Mouse (Mus musculus) embryonic stem cell, embryonic (primary cell): ENCODE results near the gene Aplp1.

Experiments
- CTCF ChIA-PET, 4 experiments: fragments of 300-600 bp in 2 of 4; fragments of 350-600 bp in 2 of 4; sonication (Branson Sonifier 250); formaldehyde crosslinking; loops; one replicate each; lab custom pipeline; 2022; ENCODE audit warnings: inconsistent platforms in 2 of 4; lab: Charles Lee
- POLR2A ChIA-PET, 4 experiments: fragments of 300-600 bp in 2 of 4; fragments of 350-600 bp in 2 of 4; sonication (Branson Sonifier 250); formaldehyde crosslinking; loops; one replicate each; lab custom pipeline; 2022; ENCODE audit warnings: antibody characterized with exemption in 4 of 4, inconsistent platforms in 1 of 4; lab: Charles Lee

The Aplp1 gene

DNA sequence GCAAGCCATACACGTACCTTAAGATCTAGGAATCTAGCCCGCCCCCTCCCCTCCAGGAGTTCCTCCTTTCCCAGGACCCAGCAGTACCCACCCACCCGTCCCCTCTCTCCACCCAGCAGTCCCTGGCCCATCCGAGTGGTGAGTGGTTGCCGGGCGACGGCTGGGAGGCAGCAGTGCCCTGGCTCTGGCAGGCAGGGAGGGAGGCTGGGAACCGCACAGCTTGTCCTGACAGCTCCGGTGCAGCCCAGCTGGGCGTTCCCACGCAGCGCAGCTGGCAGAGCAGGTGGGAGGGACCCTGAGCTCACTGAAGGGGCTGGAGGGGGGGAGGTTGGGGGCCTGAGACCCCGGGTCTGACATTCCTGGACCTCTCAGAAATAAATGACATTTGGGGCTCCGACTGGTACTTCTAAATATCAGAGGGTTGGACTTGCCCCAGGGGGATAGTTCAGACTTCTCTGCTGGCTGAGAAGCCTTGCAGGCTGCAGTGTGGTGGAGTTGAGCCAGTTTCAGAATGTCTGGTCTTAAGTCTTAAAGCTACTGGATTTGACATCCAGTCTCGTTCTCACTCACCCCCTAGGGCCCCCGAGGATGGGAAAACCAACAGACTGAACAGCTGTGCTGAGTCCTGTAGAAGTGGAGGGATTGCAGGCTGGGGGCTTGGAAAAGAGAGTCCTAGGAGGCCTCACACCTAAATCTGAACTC, 12.4 kb upstream of the Aplp1 start, which contains the start of the genes Kirrel2 and Nphs1:
TSS of gene Kirrel2 (minus strand) at position 62 of the 702 bp plus-strand sequence.
TSS of gene Nphs1 (plus strand) at position 687 of the 702 bp plus-strand sequence.
- ChIA-PET CTCF (interaction anchor here in 2 of 4 experiments (1.0 to 3.6 kb wide), 6 partner anchors 8 to 309 kb away, joined by 3 to 10 read pairs (median 4); no protein-coding TSS in a partner anchor), POLR2A (interaction anchor here (0.5 to 5.8 kb wide), 14 partner anchors 8 to 168 kb away, joined by 3 to 51 read pairs (median 4); partner anchors contain the start of genes Aplp1 (in 3 of the 4), Cox6b1 (in 1 of the 4) and E130208F15Rik (in 1 of the 4))

- ChIA-PET POLR2A (interaction anchor here (0.6 to 5.8 kb wide), 14 partner anchors 9 to 169 kb away, joined by 4 to 51 read pairs (median 5); partner anchors contain the start of genes Aplp1 (in 2 of the 4), Cox6b1 (in 1 of the 4) and E130208F15Rik (in 1 of the 4)), CTCF (interaction anchor here in 3 of 4 experiments (0.6 to 3.6 kb wide), 10 partner anchors 9 to 310 kb away, joined by 3 to 10 read pairs (median 4); no protein-coding TSS in a partner anchor)
These were observed 11.7 kb upstream of the Aplp1 start for GRCm38 (mm10) chr7:30456911-30457628.

GRCm38 (mm10) chr7:30456487-30456886, 11.2 kb upstream of the Aplp1 start:
- ChIA-PET POLR2A (interaction anchor here (0.6 to 5.8 kb wide), 15 partner anchors 10 to 262 kb away, joined by 3 to 51 read pairs (median 4); partner anchors contain the start of genes Aplp1 (in 3 of the 4), Clip3 (in 1 of the 4), Cox6b1 (in 1 of the 4) and Thap8 (in 1 of the 4)), CTCF (interaction anchor here in 3 of 4 experiments (0.6 to 3.6 kb wide), 12 partner anchors 12 to 151 kb away, joined by 3 to 10 read pairs (median 5); no protein-coding TSS in a partner anchor)

- CTCF ChIA-PET = interaction anchor here in 1 of 4 experiments (1.2 to 1.6 kb wide), 3 partner anchors 9 to 101 kb away, joined by 3 to 5 read pairs (median 4); partner anchors contain the start of gene Aplp1
- POLR2A ChIA-PET = interaction anchor here in 3 of 4 experiments (0.8 to 5.8 kb wide), 11 partner anchors 9 to 155 kb away, joined by 3 to 51 read pairs (median 5); partner anchors contain the start of genes Aplp1 (in 2 of the 3) and E130208F15Rik (in 1 of the 3)
These were observed 8.9 kb upstream of the Aplp1 start for GRCm38 (mm10) chr7:30454259-30454658.

DNA sequence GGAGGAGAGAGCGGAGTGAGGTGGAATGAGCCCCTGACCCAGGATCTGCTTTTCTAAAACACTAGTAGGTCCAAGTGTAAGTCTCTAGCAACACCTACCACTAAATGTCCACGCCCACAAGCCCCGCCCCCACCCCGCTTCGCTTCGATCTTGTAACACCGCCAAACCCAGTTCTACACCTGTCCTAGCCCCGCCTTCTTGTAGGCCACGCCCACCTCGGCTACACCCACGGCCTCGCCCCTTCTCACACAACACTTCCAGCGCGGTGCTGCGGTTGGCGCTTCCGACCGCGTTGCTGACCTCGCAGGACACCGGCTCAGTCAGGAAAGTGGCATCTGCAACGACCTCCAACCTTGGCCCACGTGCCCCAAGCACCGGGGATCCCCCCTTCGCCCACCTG, 8.4 kb upstream of the Aplp1 start:
- CTCF ChIA-PET = interaction anchor here (0.5 to 1.6 kb wide), 8 partner anchors 8 to 264 kb away, joined by 3 to 10 read pairs (median 4); partner anchors contain the start of gene Aplp1 (in 1 of the 4)
- POLR2A ChIA-PET = interaction anchor here in 3 of 4 experiments (0.8 to 5.8 kb wide), 12 partner anchors 9 to 154 kb away, joined by 3 to 51 read pairs (median 6); partner anchors contain the start of genes Aplp1 (in 2 of the 3) and E130208F15Rik (in 1 of the 3)

- POLR2A ChIA-PET = interaction anchor here in 2 of 4 experiments (0.8 to 5.8 kb wide), 9 partner anchors 9 to 154 kb away, joined by 3 to 51 read pairs (median 7); partner anchors contain the start of genes Aplp1 (in 2 of the 2) and E130208F15Rik (in 1 of the 2)
- CTCF ChIA-PET = interaction anchor here (0.5 to 1.6 kb wide), 9 partner anchors 8 to 264 kb away, joined by 3 to 10 read pairs (median 3); partner anchors contain the start of gene Aplp1 (in 1 of the 4)
These were observed 8.0 kb upstream of the Aplp1 start for GRCm38 (mm10) chr7:30453327-30453726.

DNA sequence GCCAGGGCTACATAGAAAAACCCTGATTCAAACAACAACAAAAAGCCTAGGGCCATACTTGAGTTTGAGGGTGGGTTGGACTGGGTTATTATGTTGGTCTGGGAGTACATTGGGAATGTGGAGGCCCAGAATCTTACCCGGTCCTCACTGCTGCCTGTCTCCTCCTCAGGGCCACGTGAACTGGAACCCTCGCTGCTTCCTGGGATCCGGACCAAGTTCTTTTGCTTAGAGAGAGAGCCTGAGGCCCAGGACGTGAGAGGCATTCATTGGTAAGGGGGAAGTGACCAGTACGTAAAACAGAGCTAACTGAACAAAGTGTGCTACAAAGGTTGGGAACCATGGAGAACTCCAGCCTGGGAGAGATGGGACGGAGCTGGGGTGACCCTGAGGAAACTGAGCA, 4.9 kb upstream of the Aplp1 start:
- POLR2A ChIA-PET = interaction anchor here in 3 of 4 experiments (0.6 to 1.0 kb wide), 3 partner anchors 13 to 41 kb away, joined by 3 to 7 read pairs (median 3); no protein-coding TSS in a partner anchor
- CTCF ChIA-PET = interaction anchor here in 1 of 4 experiments (0.6 kb wide), 1 partner anchor 309 kb away, joined by 4 read pairs; no protein-coding TSS in a partner anchor

- POLR2A ChIA-PET = interaction anchor here in 3 of 4 experiments (0.6 to 4.0 kb wide), 33 partner anchors 9 to 388 kb away, joined by 3 to 51 read pairs (median 4); partner anchors contain the start of genes Wdr62 (in 2 of the 3), Cox6b1 (in 1 of the 3), Haus5 (in 1 of the 3) and Hspb6 (in 1 of the 3)
- CTCF ChIA-PET = interaction anchor here (0.5 to 2.8 kb wide), 26 partner anchors 8 to 500 kb away, joined by 3 to 13 read pairs (median 4); no protein-coding TSS in a partner anchor
These were observed 973 bp downstream of the Aplp1 start for GRCm38 (mm10) chr7:30444154-30444970.

DNA sequence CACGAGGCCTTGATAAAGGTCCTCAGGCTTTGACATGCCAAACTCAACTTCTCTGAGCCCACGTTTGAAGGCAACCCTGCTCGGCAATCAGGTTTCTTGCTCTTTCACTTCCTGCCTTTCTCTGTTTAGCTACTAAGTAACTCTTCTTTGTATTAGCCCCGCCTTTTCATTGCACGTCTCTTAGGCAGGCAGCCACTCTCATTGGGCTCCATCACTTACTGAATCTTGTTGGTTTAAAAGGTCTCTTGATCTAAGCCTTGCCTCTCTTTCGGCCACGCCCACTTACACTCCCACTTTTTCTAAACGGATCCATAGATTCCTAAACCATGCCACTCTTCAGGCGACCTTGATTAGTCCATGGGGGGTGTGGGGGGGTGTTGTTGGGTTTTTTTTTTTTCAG, 1.6 kb downstream of the Aplp1 start:
- CTCF ChIA-PET = interaction anchor here (0.7 to 2.8 kb wide), 12 partner anchors 9 to 417 kb away, joined by 3 to 13 read pairs (median 4); no protein-coding TSS in a partner anchor
- POLR2A ChIA-PET = interaction anchor here in 3 of 4 experiments (0.6 to 4.0 kb wide), 23 partner anchors 8 to 254 kb away, joined by 3 to 51 read pairs (median 4); partner anchors contain the start of genes Wdr62 (in 2 of the 3), Cox6b1 (in 1 of the 3), Hspb6 (in 1 of the 3) and Kirrel2 (in 1 of the 3)

- POLR2A ChIA-PET = interaction anchor here in 2 of 4 experiments (0.6 to 0.7 kb wide), 2 partner anchors 104 to 161 kb away, joined by 3 to 4 read pairs; partner anchors contain the start of genes Thap8 (in 1 of the 2) and Wdr62 (in 1 of the 2)
- CTCF ChIA-PET = interaction anchor here (0.6 to 1.0 kb wide), 9 partner anchors 13 to 167 kb away, joined by 3 to 5 read pairs (median 3); no protein-coding TSS in a partner anchor
These were observed 4.6 kb downstream of the Aplp1 start for GRCm38 (mm10) chr7:30440697-30441096.

DNA sequence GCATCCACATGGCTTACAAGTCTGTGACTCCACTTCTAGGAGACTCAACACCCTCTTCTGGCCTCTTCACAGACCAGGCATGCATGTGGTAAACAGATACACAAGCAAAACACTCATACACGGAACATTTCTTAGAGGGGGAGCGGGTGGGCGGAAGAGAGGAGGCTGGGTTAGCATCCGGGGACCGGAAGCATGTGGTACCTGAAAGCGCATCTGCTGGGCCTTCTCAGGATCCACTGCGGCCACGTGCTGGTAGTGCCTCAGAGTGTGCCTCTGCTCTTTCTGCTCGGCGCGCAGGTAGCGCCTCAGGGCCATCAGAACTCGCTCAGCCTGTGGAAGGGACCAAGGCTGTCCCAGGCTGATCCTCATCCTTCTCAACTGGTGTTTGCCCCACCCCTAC, 5.6 kb downstream of the Aplp1 start:
- ChIA-PET CTCF (interaction anchor here in 1 of 4 experiments (0.5 kb wide), 1 partner anchor 93 kb away, joined by 3 read pairs; no protein-coding TSS in a partner anchor), POLR2A (no interaction called here)

- POLR2A ChIA-PET = interaction anchor here (0.6 to 4.6 kb wide), 39 partner anchors 7 to 198 kb away, joined by 3 to 30 read pairs (median 4); partner anchors contain the start of genes Aplp1 (in 4 of the 4), Nfkbid (in 3 of the 4), Wdr62 (in 3 of the 4) and Thap8 (in 2 of the 4)
- CTCF ChIA-PET = interaction anchor here in 3 of 4 experiments (0.5 to 3.0 kb wide), 21 partner anchors 8 to 367 kb away, joined by 3 to 12 read pairs (median 5); partner anchors contain the start of genes Aplp1 (in 1 of the 3) and Upk1a (in 1 of the 3)
These were observed 8.5 kb downstream of the Aplp1 start for GRCm38 (mm10) chr7:30436879-30437278.

DNA sequence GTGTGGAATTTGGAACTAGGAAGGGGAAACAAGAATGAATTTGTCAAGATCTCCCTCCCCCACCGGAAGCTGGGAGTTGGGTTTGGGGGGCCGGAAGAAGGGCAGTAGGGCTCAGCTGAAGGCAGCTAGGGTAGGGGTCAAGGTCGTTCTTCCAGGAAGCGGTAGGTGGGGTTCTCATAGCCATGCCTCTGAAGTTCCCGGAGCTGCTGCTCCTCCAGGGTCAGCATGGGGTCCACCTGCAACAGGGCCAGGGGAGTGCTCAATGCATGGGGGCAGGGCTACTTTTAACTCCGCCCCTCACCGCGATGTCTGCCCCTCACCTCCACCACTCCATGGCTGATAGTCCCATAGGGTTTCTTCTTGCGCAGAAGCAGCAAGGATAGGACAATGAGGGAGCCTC, 10.2 kb downstream of the Aplp1 start:
- CTCF ChIA-PET = interaction anchor here in 3 of 4 experiments (1.0 to 3.0 kb wide), 9 partner anchors 9 to 178 kb away, joined by 3 to 10 read pairs (median 5); partner anchors contain the start of genes Aplp1 (in 1 of the 3) and Upk1a (in 1 of the 3)
- POLR2A ChIA-PET = interaction anchor here in 3 of 4 experiments (0.5 to 4.6 kb wide), 17 partner anchors 9 to 158 kb away, joined by 3 to 30 read pairs (median 3); partner anchors contain the start of genes Aplp1 (in 2 of the 3), Nfkbid (in 2 of the 3), Thap8 (in 2 of the 3) and Wdr62 (in 2 of the 3)

DNA sequence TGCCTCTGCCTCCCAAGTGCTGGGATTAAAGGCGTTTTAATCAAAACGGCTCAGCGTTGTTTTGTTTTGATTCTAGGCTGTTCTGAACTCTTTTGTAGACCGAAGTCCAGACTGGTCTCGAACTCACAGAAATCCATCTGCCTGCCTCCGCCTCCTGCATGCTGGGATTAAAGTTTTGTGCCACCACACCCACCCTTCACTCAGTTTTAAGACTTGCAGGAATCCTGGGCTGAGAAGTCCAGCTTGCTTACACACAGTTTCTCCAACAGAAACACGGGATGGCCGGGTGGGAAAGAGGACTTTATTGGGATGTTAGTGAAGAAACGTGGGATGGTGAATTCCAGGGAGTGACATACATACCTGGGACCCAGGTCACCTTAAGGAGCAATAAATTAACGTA, 10.6 kb downstream of the Aplp1 start:
- ChIA-PET POLR2A (interaction anchor here in 3 of 4 experiments (0.5 to 4.6 kb wide), 19 partner anchors 9 to 171 kb away, joined by 3 to 30 read pairs (median 3); partner anchors contain the start of genes Aplp1 (in 2 of the 3), Nfkbid (in 2 of the 3), Thap8 (in 1 of the 3) and Tyrobp (in 1 of the 3)), CTCF (interaction anchor here (0.7 to 3.0 kb wide), 15 partner anchors 9 to 520 kb away, joined by 3 to 10 read pairs (median 4); partner anchors contain the start of genes Aplp1 (in 1 of the 4) and Upk1a (in 1 of the 4))

DNA sequence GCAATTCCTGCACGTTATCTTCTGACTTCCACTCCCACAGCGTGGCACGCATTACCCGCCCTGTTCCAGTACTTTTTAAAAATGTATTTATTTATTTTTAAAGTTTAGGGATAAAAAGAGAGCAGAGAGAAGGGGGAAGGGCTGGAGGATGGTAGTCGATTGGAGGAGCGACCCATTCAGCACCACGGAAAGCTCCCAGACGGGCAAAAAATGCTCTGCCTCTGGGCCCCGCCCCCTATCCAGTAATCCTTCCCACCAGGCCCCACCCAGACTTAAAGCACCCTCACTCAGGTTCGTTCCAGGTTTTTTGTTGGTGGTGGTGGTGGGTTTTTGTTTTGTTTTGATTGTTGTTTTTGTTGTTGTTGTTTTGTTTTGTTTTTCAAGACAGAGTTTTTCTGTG, 11.1 kb downstream of the Aplp1 start:
- ChIA-PET CTCF (interaction anchor here (0.7 to 3.0 kb wide), 12 partner anchors 10 to 521 kb away, joined by 3 to 10 read pairs (median 4); partner anchors contain the start of gene Aplp1 (in 1 of the 4)), POLR2A (interaction anchor here in 3 of 4 experiments (0.5 to 4.6 kb wide), 15 partner anchors 8 to 1506 kb away, joined by 3 to 30 read pairs (median 4); partner anchors contain the start of genes Aplp1 (in 2 of the 3), Nfkbid (in 2 of the 3), Thap8 (in 1 of the 3) and Wdr62 (in 1 of the 3))
